Comparison of ENCODE assay signal across 8 mouse cellular contexts in the genomic region with DNA sequence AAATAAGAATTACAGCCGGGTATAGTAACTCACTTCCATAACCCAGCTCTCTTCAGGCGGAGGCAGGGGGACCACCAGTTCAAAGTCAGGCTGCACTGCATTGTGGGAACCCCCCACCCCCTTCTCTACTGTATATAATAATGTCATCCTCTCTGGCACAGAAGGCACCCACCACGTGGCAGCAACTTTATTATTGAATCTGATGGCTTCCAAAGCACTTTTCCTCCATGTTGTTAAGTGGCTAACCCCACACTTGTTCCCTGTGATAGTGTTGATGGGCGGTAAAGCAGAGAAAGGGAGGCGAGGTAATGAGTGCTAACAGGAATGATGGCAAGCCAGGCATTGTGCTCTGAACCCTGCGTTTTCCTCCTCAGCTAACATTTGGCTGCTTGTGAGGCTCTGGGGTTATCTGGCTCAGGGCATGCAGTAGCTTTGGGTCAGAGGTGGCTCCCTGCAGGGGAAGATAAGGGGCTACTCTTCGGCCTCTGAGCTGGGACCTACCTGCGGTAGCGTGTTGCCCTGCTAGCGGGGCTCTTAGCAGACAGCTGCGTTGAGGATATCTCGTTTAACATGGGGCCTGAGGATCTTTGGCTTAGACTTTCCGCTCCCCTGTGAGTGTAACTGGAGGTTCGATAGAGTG. TPM values are rescaled to one million over a fixed set of nuclear protein-coding genes. Genes with fewer than 3 reads are reported as not detected.
DNase-seq lines count a peak whose midpoint lies in the region; ATAC-seq and TF ChIP-seq lines count a peak whose summit lies in the region.
"Had no signal": no experiment of that assay in that cellular context is flagged by ENCODE, and none has a peak within 500 bp of the region (broad histone marks: within the 10 kb centered on the region; RNA-seq: fewer than 3 reads in every experiment).

No protein-coding gene starts in this region.

- peak overlapping the region; percentile 63 for H3K4me2 ChIP-seq in CH12.LX (ENCODE audit: insufficient read depth, low read depth, poor library complexity, severe bottlenecking)
- peak overlapping the region; percentile 96 for H3K4me2 ChIP-seq in hindbrain, embryonic 13.5 days

- peaks cover 14 to 56% of the 10 kb centered on the region in 2 experiments for H3K36me3 ChIP-seq in CH12.LX (replicated peaks in 1 of 2; ENCODE audit: control insufficient read depth in 1 of 2, insufficient read depth in 1 of 2, low read length in 1 of 2)
- H3K36me3 ChIP-seq in hindbrain, embryonic 13.5 days: peaks cover 13% of the 10 kb centered on the region
- peaks cover 34% of the 10 kb centered on the region for H3K36me3 ChIP-seq in midbrain, embryonic 10.5 days

- H3K27ac ChIP-seq in CH12.LX (ENCODE audit: insufficient read depth, low read depth): no peak overlapping the region
- peak overlapping the region; percentile 80 for H3K27ac ChIP-seq in bone marrow, adult 2 months (ENCODE audit: control insufficient read depth, insufficient read depth, low read depth, low read length, poor library complexity)
- no peak overlapping the region for H3K27ac ChIP-seq in hindbrain, embryonic 13.5 days
- peak overlapping the region; percentile 91 for H3K27ac ChIP-seq in midbrain, embryonic 10.5 days (replicated peaks)

- DNase-seq in CH12.LX (ENCODE audit: extremely low read depth) (no peak), MN1 (ENCODE audit: low spot score) (no peak)
- DNase-seq in midbrain, embryonic 10.5 days (ENCODE audit: low spot score): no peak
- no peak for DNase-seq in left cerebral cortex, adult 8-10 months (ENCODE audit: low spot score in 2 of 2)
- DNase-seq: adrenal gland, adult 8-10 months had no signal

- peak overlapping the region; percentile 66 for H3K9ac ChIP-seq in CH12.LX (ENCODE audit: insufficient read depth, low read depth)
- H3K9ac ChIP-seq in hindbrain, embryonic 13.5 days: peak overlapping the region; percentile 92; the same call in 1 of the 2 replicates

- TF ChIP-seq CTCF in CH12.LX (conservative IDR thresholded peaks at IDR 0.05 in 1 of 2, IDR thresholded peaks at IDR 0.05 in 1 of 2; ENCODE audit: low read depth in 2 of 2, low read length in 2 of 2): no peak
- TF ChIP-seq CTCF in bone marrow, adult 2 months (IDR thresholded peaks at IDR 0.05; ENCODE audit: control insufficient read depth, insufficient read depth, low read length): no peak

- peaks cover 65% of the 10 kb centered on the region for H3K79me2 ChIP-seq in CH12.LX (replicated peaks; ENCODE audit: control insufficient read depth, extremely low read depth, insufficient read depth, poor library complexity, severe bottlenecking)

- dilution Hi-C loops in CH12.LX (cut with MboI; ENCODE audit: extremely low pct_ligation_motif_present, extremely low pct_unique_long_range_greater_than_20kb, low sequenced_read_pairs): no loop called here

- H3K4me3 ChIP-seq in CH12.LX (replicated peaks in 1 of 3; ENCODE audit: low read depth in 2 of 3, low read length in 2 of 3, poor library complexity in 1 of 3): peak overlapping the region; percentile 89 to 97 (median 97)
- peak overlapping the region; percentile 92 for H3K4me3 ChIP-seq in bone marrow, adult 2 months (replicated peaks; ENCODE audit: control insufficient read depth, low read depth, low read length)
- H3K4me3 ChIP-seq in hindbrain, embryonic 13.5 days: peak overlapping the region; percentile 90
- peak overlapping the region; percentile 88 for H3K4me3 ChIP-seq in midbrain, embryonic 10.5 days

- no peak for TF ChIP-seq POLR2A in CH12.LX (IDR thresholded peaks at IDR 0.05; ENCODE audit: low read depth, low read length)
- TF ChIP-seq POLR2A in bone marrow, adult 2 months (IDR thresholded peaks at IDR 0.05; ENCODE audit: borderline replicate concordance, control insufficient read depth, low read depth, low read length): peak; percentile 61

- TF ChIP-seq RAD21 in CH12.LX (IDR thresholded peaks at IDR 0.05; ENCODE audit: low read depth, low read length): no peak

- H3K27me3 ChIP-seq in CH12.LX (replicated peaks): no peaks in the 10 kb centered on the region
- no peaks in the 10 kb centered on the region for H3K27me3 ChIP-seq in hindbrain, embryonic 13.5 days
- H3K27me3 ChIP-seq in midbrain, embryonic 10.5 days (ENCODE audit: low read depth, poor library complexity, severe bottlenecking): no peaks in the 10 kb centered on the region

- ATAC-seq in hindbrain, embryonic 13.5 days (ENCODE audit: low FRiP score): no peak
- ATAC-seq in monocyte, adult 5-6 weeks (replicated peaks; ENCODE audit: insufficient number of reproducible peaks, low FRiP score, low TSS enrichment, poor library complexity, severe bottlenecking): no peak

- in situ Hi-C loops in CH12.LX (cut with MboI; ENCODE audit: low pct_ligation_motif_present, low pct_unique_long_range_greater_than_20kb, low sequenced_read_pairs): loop anchor here (5.0 kb wide), 1 partner anchor 82 kb away; no protein-coding TSS in a partner anchor

- 65% methylated on average over 14 of the region's 14 CpGs for WGBS in bone marrow, adult 2 months
- WGBS in hindbrain, embryonic 13.5 days: 82% methylated on average over 14 of the region's 14 CpGs
- 81% methylated on average over 14 of the region's 14 CpGs for WGBS in midbrain, embryonic 10.5 days

- H3K4me1 ChIP-seq in CH12.LX (ENCODE audit: control insufficient read depth in 1 of 2, insufficient read depth in 2 of 2): peaks cover 18 to 59% of the 10 kb centered on the region in 2 experiments
- peaks cover 1% of the 10 kb centered on the region; the same call in 1 of the 2 replicates for H3K4me1 ChIP-seq in bone marrow, adult 2 months (ENCODE audit: control insufficient read depth, insufficient read depth, low read length)
- H3K4me1 ChIP-seq in hindbrain, embryonic 13.5 days (replicated peaks): peaks cover 66% of the 10 kb centered on the region
- peaks cover 48% of the 10 kb centered on the region for H3K4me1 ChIP-seq in midbrain, embryonic 10.5 days

- H3K9me3 ChIP-seq in CH12.LX (replicated peaks; ENCODE audit: low read length): no peaks in the 10 kb centered on the region
- no peaks in the 10 kb centered on the region for H3K9me3 ChIP-seq in hindbrain, embryonic 13.5 days
- no peaks in the 10 kb centered on the region for H3K9me3 ChIP-seq in midbrain, embryonic 10.5 days (replicated peaks)

- no peak for TF ChIP-seq EP300 in CH12.LX (IDR thresholded peaks at IDR 0.05; ENCODE audit: low read length)

TF ChIP-seq in CH12.LX, 34 proteins besides CTCF, POLR2A, EP300 and RAD21:
- TF ChIP-seq USF1 (IDR thresholded peaks at IDR 0.05; ENCODE audit: low read depth, low read length) (no peak), MAFK (IDR thresholded peaks at IDR 0.05; ENCODE audit: insufficient replicate concordance, low read length) (no peak), UBTF (IDR thresholded peaks at IDR 0.05; ENCODE audit: low read depth, low read length) (no peak), ZC3H11A (IDR thresholded peaks at IDR 0.05; ENCODE audit: low read depth, low read length) (no peak), NELFE (IDR thresholded peaks at IDR 0.05; ENCODE audit: low read depth, low read length) (no peak), TCF12 (IDR thresholded peaks at IDR 0.05; ENCODE audit: low read depth, low read length) (no peak), HCFC1 (IDR thresholded peaks at IDR 0.05; ENCODE audit: low read depth, low read length) (no peak), MXI1 (IDR thresholded peaks at IDR 0.05; ENCODE audit: low read depth, low read length) (no peak), MYC (IDR thresholded peaks at IDR 0.05; ENCODE audit: low read depth, low read length) (no peak), SMC3 (IDR thresholded peaks at IDR 0.05; ENCODE audit: low read depth, low read length) (no peak), TBP (conservative IDR thresholded peaks at IDR 0.05; ENCODE audit: low read depth, low read length) (no peak), IRF4 (IDR thresholded peaks at IDR 0.05; ENCODE audit: low read depth, low read length) (no peak), MEF2A (IDR thresholded peaks at IDR 0.05; ENCODE audit: borderline replicate concordance, low read depth, low read length) (no peak), RCOR1 (conservative IDR thresholded peaks at IDR 0.05; ENCODE audit: low read depth, low read length) (no peak), GABPA (IDR thresholded peaks at IDR 0.05; ENCODE audit: insufficient replicate concordance, low read depth, low read length) (no peak), ELF1 (IDR thresholded peaks at IDR 0.05; ENCODE audit: low read depth, low read length) (no peak), MAZ (IDR thresholded peaks at IDR 0.05; ENCODE audit: low read depth, low read length) (no peak)

RNA-seq across cellular contexts. Expression of a gene that starts 1.8 kb away (rescaled TPM):
- total RNA-seq in CH12.LX (2012; rRNA removed) (38.5 and 51.6 TPM in 2 replicates), CH12.LX (2014; rRNA removed) (72.8 and 79.5 TPM in 2 replicates)
- 112 and 123 TPM in 2 replicates for polyA plus RNA-seq in CH12.LX (2012; ENCODE audit: insufficient read length, low read depth)
- polyA plus RNA-seq in bone marrow, adult 2 months (2011; ENCODE audit: insufficient read depth, insufficient read length, low replicate concordance, missing spikeins): 274 and 493 TPM in 2 replicates
- polyA plus RNA-seq in hindbrain, embryonic 13.5 days (2015; fragmentation: Nextera tagmentation; extraction: Ambion mirVana): 156 and 158 TPM in 2 replicates
- polyA plus RNA-seq in midbrain, embryonic 10.5 days (2016; fragmentation: Nextera tagmentation; extraction: Ambion mirVana): 217 and 246 TPM in 2 replicates
- 6.8 to 10.9 TPM (median 10.2 TPM) in 3 replicates for total RNA-seq in monocyte, adult 5-6 weeks (2017)
- total RNA-seq in left cerebral cortex, adult 8-10 months (2022): 10 to 100 TPM; 41.7 to 50.8 (median 46.0) TPM

RNA-seq across cellular contexts. Expression of a gene that starts 24.6 kb away (rescaled TPM):
- total RNA-seq in CH12.LX (2012; rRNA removed) (16.6 and 18.7 TPM in 2 replicates), CH12.LX (2014; rRNA removed) (5.3 and 5.5 TPM in 2 replicates)
- polyA plus RNA-seq in CH12.LX (2012; ENCODE audit: insufficient read length, low read depth): 7.3 and 7.5 TPM in 2 replicates
- polyA plus RNA-seq in bone marrow, adult 2 months (2011; ENCODE audit: insufficient read depth, insufficient read length, low replicate concordance, missing spikeins): 9.0 and 11.1 TPM in 2 replicates
- 0.25 and 0.31 TPM in 2 replicates for polyA plus RNA-seq in hindbrain, embryonic 13.5 days (2015; fragmentation: Nextera tagmentation; extraction: Ambion mirVana)
- polyA plus RNA-seq in midbrain, embryonic 10.5 days (2016; fragmentation: Nextera tagmentation; extraction: Ambion mirVana): 0.10 and 0.14 TPM in 2 replicates
- total RNA-seq in monocyte, adult 5-6 weeks (2017): 44.7 to 96.7 TPM (median 53.9 TPM) in 3 replicates
- 1 to 10 TPM; 2.0 to 3.0 (median 2.8) TPM for total RNA-seq in left cerebral cortex, adult 8-10 months (2022)

Comparison
In these comparisons a context has a peak if more than half of its experiments do, and no peak if none do; other contexts are left out.
1. H3K27ac ChIP-seq: peak in bone marrow, adult 2 months (single experiment) and midbrain, embryonic 10.5 days (single experiment); none in CH12.LX (single experiment) and hindbrain, embryonic 13.5 days (single experiment).
2. Peak in every context shown above with its lines, with median percentiles within 50 percentile points of each other: H3K4me3 ChIP-seq.